Mouse (Mus musculus): ENCODE measurements around the gene Slc15a2. TPM values are rescaled to one million over a fixed set of nuclear protein-coding genes. Genes with fewer than 3 reads are reported as not detected.

Slc15a2 gene
- total and polyA plus RNA-seq, 3 experiments = 1.6 to 144 (median 111) TPM

DNA sequence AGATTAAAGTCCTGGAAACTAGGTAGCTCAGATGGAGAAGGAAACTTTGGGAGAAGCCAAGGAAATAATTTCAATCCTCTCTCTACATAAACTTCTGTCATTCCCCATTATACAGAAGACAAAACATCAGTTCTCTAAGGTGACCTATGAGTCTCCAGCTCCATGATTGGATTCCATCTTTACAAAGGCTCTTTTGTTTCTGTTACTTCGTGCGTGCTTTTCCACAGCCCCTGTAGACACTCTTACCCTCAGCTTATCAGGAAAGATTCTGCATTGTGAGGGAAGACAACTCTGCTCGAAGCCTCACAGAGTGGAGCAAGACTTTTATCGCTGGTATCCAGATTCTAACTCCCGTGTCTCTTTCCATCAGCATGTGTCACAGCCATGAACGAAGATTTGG lies 35.3 kb upstream of the Slc15a2 start:
- TF ChIP-seq TAL1 (conservative IDR thresholded peaks at IDR 0.05; ENCODE audit: low read depth, low read length) (no peak), CTCF (IDR thresholded peaks at IDR 0.05; ENCODE audit: low read depth, low read length) (no peak), GATA2 (IDR thresholded peaks at IDR 0.05; ENCODE audit: borderline replicate concordance, low read depth, low read length) (no peak), POLR2AphosphoS5 (IDR thresholded peaks at IDR 0.05; ENCODE audit: insufficient replicate concordance, low read depth, low read length) (no peak), GATA1 (IDR thresholded peaks at IDR 0.05; ENCODE audit: borderline replicate concordance, low read length) (no peak)
- Histone ChIP-seq H3K36me3 (replicated peaks) (no peaks in the 10 kb centered on the region), H3K27me3 (ENCODE audit: insufficient read depth, low read length) (no peaks in the 10 kb centered on the region), H3K4me3 (ENCODE audit: low read depth, low read length) (no peak overlapping the region), H3K9me3 (replicated peaks) (no peaks in the 10 kb centered on the region), H3K4me1 (ENCODE audit: insufficient read depth, low read depth, low read length) (peaks cover 7% of the 10 kb centered on the region)
- DNase-seq (ENCODE audit: low spot score) (no peak), ATAC-seq (ENCODE audit: extremely low read depth, insufficient number of reproducible peaks, low FRiP score, poor library complexity, severe bottlenecking) (no peak)

GRCm38 (mm10) chr16:36817321-36817926 lies 32.7 kb upstream of the Slc15a2 start:
- Histone ChIP-seq H3K27me3 (ENCODE audit: insufficient read depth, low read length) (peaks cover 4% of the 10 kb centered on the region; the same call in 1 of the 2 replicates), H3K4me3 (ENCODE audit: low read depth, low read length) (no peak overlapping the region), H3K4me1 (ENCODE audit: insufficient read depth, low read depth, low read length) (peaks cover 12% of the 10 kb centered on the region), H3K36me3 (replicated peaks) (no peaks in the 10 kb centered on the region), H3K9me3 (replicated peaks) (no peaks in the 10 kb centered on the region)
- TF ChIP-seq GATA1 (IDR thresholded peaks at IDR 0.05; ENCODE audit: borderline replicate concordance, low read length) = no peak
- no peak for TF ChIP-seq GATA2 (IDR thresholded peaks at IDR 0.05; ENCODE audit: borderline replicate concordance, low read depth, low read length)
- DNase-seq (ENCODE audit: low spot score) (peak; percentile 19), ATAC-seq (ENCODE audit: extremely low read depth, insufficient number of reproducible peaks, low FRiP score, poor library complexity, severe bottlenecking) (peak; percentile 72)

DNA sequence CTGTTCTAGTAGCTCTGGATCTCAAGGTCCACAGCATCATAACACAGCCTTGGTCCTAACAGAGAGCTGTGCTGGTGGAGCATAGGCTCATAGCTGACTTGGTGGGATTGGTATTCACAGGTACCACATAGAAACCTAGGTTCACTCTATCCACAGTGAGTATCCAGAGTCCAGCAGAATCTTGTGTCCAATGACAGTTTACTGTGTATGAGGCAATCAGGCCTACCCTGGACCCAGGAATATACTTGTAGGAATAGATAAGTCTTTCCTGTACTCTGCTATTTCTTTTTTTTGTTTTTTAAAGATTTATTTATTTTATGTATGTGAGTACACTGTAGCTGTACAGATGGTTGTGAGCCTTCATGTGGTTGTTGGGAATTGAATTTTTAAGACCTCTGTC lies 32.2 kb upstream of the Slc15a2 start:
- TF ChIP-seq CTCF (IDR thresholded peaks at IDR 0.05; ENCODE audit: low read depth, low read length) = no peak
- TF ChIP-seq TAL1 (conservative IDR thresholded peaks at IDR 0.05; ENCODE audit: low read depth, low read length) = no peak
- TF ChIP-seq POLR2AphosphoS5 (IDR thresholded peaks at IDR 0.05; ENCODE audit: insufficient replicate concordance, low read depth, low read length) = no peak
- no peak for TF ChIP-seq GATA1 (IDR thresholded peaks at IDR 0.05; ENCODE audit: borderline replicate concordance, low read length)
- TF ChIP-seq GATA2 (IDR thresholded peaks at IDR 0.05; ENCODE audit: borderline replicate concordance, low read depth, low read length) = no peak
- DNase-seq (ENCODE audit: low spot score) (no peak), ATAC-seq (ENCODE audit: extremely low read depth, insufficient number of reproducible peaks, low FRiP score, poor library complexity, severe bottlenecking) (no peak)
- H3K27me3 ChIP-seq (ENCODE audit: insufficient read depth, low read length) = peaks cover 4% of the 10 kb centered on the region; the same call in 1 of the 2 replicates
- H3K4me1 ChIP-seq (ENCODE audit: insufficient read depth, low read depth, low read length) = peaks cover 11% of the 10 kb centered on the region
- H3K36me3 ChIP-seq (replicated peaks) = no peaks in the 10 kb centered on the region
- no peaks in the 10 kb centered on the region for H3K9me3 ChIP-seq (replicated peaks)
- no peak overlapping the region for H3K4me3 ChIP-seq (ENCODE audit: low read depth, low read length)

DNA sequence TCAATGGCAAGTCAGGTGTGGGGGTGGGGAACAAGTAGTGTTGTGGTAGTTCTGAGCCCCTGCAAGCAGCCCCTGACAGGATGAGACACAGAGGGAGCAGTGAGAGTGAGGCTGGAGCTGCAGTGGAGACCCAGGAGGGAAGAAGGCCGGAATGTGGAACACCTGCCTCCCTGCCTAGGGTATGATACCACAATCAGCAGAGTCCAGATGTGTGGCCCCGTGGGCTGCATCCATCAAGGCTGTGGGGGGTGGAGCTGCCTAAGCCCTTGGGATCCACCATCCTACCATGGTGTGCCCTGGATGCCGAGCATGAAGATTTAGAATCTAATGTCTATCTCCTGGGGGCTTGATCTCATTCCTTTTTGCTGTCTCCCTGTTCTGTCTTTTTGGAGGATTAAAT lies 28.9 kb upstream of the Slc15a2 start:
- Histone ChIP-seq H3K27me3 (ENCODE audit: insufficient read depth, low read length) (peaks cover 4% of the 10 kb centered on the region; the same call in 1 of the 2 replicates), H3K4me3 (ENCODE audit: low read depth, low read length) (no peak overlapping the region), H3K9me3 (replicated peaks) (no peaks in the 10 kb centered on the region), H3K36me3 (replicated peaks) (no peaks in the 10 kb centered on the region), H3K4me1 (ENCODE audit: insufficient read depth, low read depth, low read length) (peaks cover 5% of the 10 kb centered on the region; the same call in 1 of the 2 replicates)
- DNase-seq (ENCODE audit: low spot score) (no peak), ATAC-seq (ENCODE audit: extremely low read depth, insufficient number of reproducible peaks, low FRiP score, poor library complexity, severe bottlenecking) (no peak)
- TF ChIP-seq GATA2 (IDR thresholded peaks at IDR 0.05; ENCODE audit: borderline replicate concordance, low read depth, low read length) = no peak
- no peak for TF ChIP-seq POLR2AphosphoS5 (IDR thresholded peaks at IDR 0.05; ENCODE audit: insufficient replicate concordance, low read depth, low read length)
- TF ChIP-seq TAL1 (conservative IDR thresholded peaks at IDR 0.05; ENCODE audit: low read depth, low read length) = no peak
- TF ChIP-seq CTCF (IDR thresholded peaks at IDR 0.05; ENCODE audit: low read depth, low read length) = no peak
- no peak for TF ChIP-seq GATA1 (IDR thresholded peaks at IDR 0.05; ENCODE audit: borderline replicate concordance, low read length)

DNA sequence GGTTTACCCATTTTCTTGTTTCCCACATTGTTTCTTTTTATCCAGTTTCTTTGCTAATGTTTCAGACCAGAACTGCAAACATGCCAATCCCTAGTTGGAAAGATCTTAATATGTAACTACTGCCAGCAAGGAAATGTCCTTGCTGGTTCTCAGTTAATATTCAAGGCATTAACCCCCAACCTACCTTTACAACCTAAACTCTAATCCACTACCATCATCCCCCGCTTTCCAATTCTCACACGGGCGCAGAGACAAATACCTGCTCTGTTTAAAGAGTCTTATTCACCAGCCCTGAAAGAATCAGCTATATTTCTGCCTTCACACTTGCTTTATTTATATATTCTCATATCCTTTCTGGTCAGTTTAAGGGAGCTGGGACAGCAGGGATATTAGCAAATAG lies 23.9 kb upstream of the Slc15a2 start:
- no peak for ATAC-seq (ENCODE audit: extremely low read depth, insufficient number of reproducible peaks, low FRiP score, poor library complexity, severe bottlenecking)
- no peak for TF ChIP-seq GATA1 (IDR thresholded peaks at IDR 0.05; ENCODE audit: borderline replicate concordance, low read length)
- no peak for TF ChIP-seq CTCF (IDR thresholded peaks at IDR 0.05; ENCODE audit: low read depth, low read length)
- TF ChIP-seq TAL1 (conservative IDR thresholded peaks at IDR 0.05; ENCODE audit: low read depth, low read length) = no peak
- H3K36me3 ChIP-seq (replicated peaks) = no peaks in the 10 kb centered on the region

DNA sequence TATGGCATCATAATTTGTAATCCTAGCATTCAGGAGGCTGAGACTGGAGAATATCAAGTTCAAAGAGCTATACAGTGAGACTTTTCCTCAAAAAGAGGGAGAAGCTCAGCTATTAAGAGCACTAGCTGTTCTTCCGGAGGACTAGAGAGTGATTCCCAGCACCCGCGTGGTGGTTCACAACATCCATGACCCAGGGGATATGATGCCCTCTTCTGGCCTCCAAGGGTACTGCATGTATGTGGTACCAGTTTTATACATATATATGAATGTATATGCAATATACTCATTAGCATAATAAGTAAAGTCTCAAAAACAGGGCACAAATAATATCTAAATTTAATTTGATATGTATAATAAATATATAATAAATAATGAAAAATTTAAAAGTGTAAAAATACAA lies 17.6 kb upstream of the Slc15a2 start:
- no peak overlapping the region for H3K4me3 ChIP-seq (ENCODE audit: low read depth, low read length)
- ATAC-seq (ENCODE audit: extremely low read depth, insufficient number of reproducible peaks, low FRiP score, poor library complexity, severe bottlenecking) (no peak), DNase-seq (ENCODE audit: low spot score) (no peak)
- TF ChIP-seq CTCF (IDR thresholded peaks at IDR 0.05; ENCODE audit: low read depth, low read length) (peak; percentile 10; the same call in 1 of the 2 replicates), GATA1 (IDR thresholded peaks at IDR 0.05; ENCODE audit: borderline replicate concordance, low read length) (no peak)
- H3K36me3 ChIP-seq (replicated peaks) = no peaks in the 10 kb centered on the region
- H3K9me3 ChIP-seq (replicated peaks) = no peaks in the 10 kb centered on the region; the same call in 1 of the 2 replicates
- no peaks in the 10 kb centered on the region for H3K4me1 ChIP-seq (ENCODE audit: insufficient read depth, low read depth, low read length)
- 0 out of 2 replicates have a peak, but pooled peaks cover 3% of the 10 kb centered on the region for H3K27me3 ChIP-seq (ENCODE audit: insufficient read depth, low read length)

More for the DNA sequence above, 23.9 kb upstream of the Slc15a2 start:
- Histone ChIP-seq H3K4me3 (ENCODE audit: low read depth, low read length) (no peak overlapping the region), H3K27me3 (ENCODE audit: insufficient read depth, low read length) (peaks cover 2% of the 10 kb centered on the region; the same call in 1 of the 2 replicates), H3K9me3 (replicated peaks) (no peaks in the 10 kb centered on the region), H3K4me1 (ENCODE audit: insufficient read depth, low read depth, low read length) (peaks cover 3% of the 10 kb centered on the region; the same call in 1 of the 2 replicates)
- no peak for DNase-seq (ENCODE audit: low spot score)

Measured in G1E (cell line).